Mouse (Mus musculus): Measurements from ENCODE around the gene Slc35g3. TPM values are rescaled to one million over a fixed set of nuclear protein-coding genes. Genes with fewer than 3 reads are reported as not detected.
A peak's percentile ranks its signal among the peaks of the same experiment; 100 is the strongest.

Gene Slc35g3
- polyA plus RNA-seq, 1 experiment from 2014 or later: not detected

GRCm38 (mm10) chr11:69800138-69800391 is 38.3 kb upstream of the Slc35g3 start:
- peaks cover 50% of the 10 kb centered on the region for H3K4me1 ChIP-seq (replicated peaks; ENCODE audit: insufficient read depth, low read length)

GRCm38 (mm10) chr11:69799394-69800137 is 37.8 kb upstream of the Slc35g3 start:
- Histone ChIP-seq H3K27ac (no peak overlapping the region), H3K4me2 (ENCODE audit: low read length) (peak overlapping the region; percentile 93), H3K9ac (ENCODE audit: low read depth, low read length) (no peak overlapping the region), H3K27me3 (ENCODE audit: insufficient read depth, low read length) (no peaks in the 10 kb centered on the region), H3K36me3 (ENCODE audit: insufficient read depth, low read length) (no peaks in the 10 kb centered on the region), H3K9me3 (replicated peaks; ENCODE audit: low read length) (no peaks in the 10 kb centered on the region), H3K4me1 (replicated peaks; ENCODE audit: insufficient read depth, low read length) (peaks cover 45% of the 10 kb centered on the region), H3K4me3 (replicated peaks; ENCODE audit: low read depth, low read length) (no peak overlapping the region)
- ATAC-seq (replicated peaks; ENCODE audit: low FRiP score, low read depth) (no peak), DNase-seq (ENCODE audit: low spot score) (no peak)
- WGBS: 21% methylated on average over 12 of the region's 12 CpGs
- TF ChIP-seq CTCF (IDR thresholded peaks at IDR 0.05; ENCODE audit: low read depth): no peak

More at GRCm38 (mm10) chr11:69800138-69800391, 38.3 kb upstream of the Slc35g3 start:
- no peak for TF ChIP-seq CTCF (IDR thresholded peaks at IDR 0.05; ENCODE audit: low read depth)
- peak overlapping the region; percentile 47 for H3K4me3 ChIP-seq (replicated peaks; ENCODE audit: low read depth, low read length)
- no peaks in the 10 kb centered on the region for H3K36me3 ChIP-seq (ENCODE audit: insufficient read depth, low read length)
- H3K27me3 ChIP-seq (ENCODE audit: insufficient read depth, low read length): no peaks in the 10 kb centered on the region
- no peaks in the 10 kb centered on the region for H3K9me3 ChIP-seq (replicated peaks; ENCODE audit: low read length)
- ATAC-seq (replicated peaks; ENCODE audit: low FRiP score, low read depth) (no peak), DNase-seq (ENCODE audit: low spot score) (no peak)
- H3K27ac ChIP-seq: no peak overlapping the region
- 3% methylated on average over 11 of the region's 11 CpGs for WGBS
- H3K9ac ChIP-seq (ENCODE audit: low read depth, low read length): peak overlapping the region; percentile 68; the same call in 1 of the 2 replicates
- H3K4me2 ChIP-seq (ENCODE audit: low read length): peak overlapping the region; percentile 93

- Histone ChIP-seq H3K9ac (ENCODE audit: low read depth, low read length) (no peak overlapping the region), H3K27ac (no peak overlapping the region), H3K4me1 (replicated peaks; ENCODE audit: insufficient read depth, low read length) (peaks cover 31% of the 10 kb centered on the region), H3K4me3 (replicated peaks; ENCODE audit: low read depth, low read length) (no peak overlapping the region), H3K9me3 (replicated peaks; ENCODE audit: low read length) (no peaks in the 10 kb centered on the region), H3K27me3 (ENCODE audit: insufficient read depth, low read length) (no peaks in the 10 kb centered on the region), H3K36me3 (ENCODE audit: insufficient read depth, low read length) (no peaks in the 10 kb centered on the region), H3K4me2 (ENCODE audit: low read length) (no peak overlapping the region)
- TF ChIP-seq CTCF (IDR thresholded peaks at IDR 0.05; ENCODE audit: low read depth): no peak
- no peak for ATAC-seq (replicated peaks; ENCODE audit: low FRiP score, low read depth)
- 83% methylated on average over 7 of the region's 7 CpGs for WGBS
- no peak for DNase-seq (ENCODE audit: low spot score)
Observed at GRCm38 (mm10) chr11:69797924-69798323, 36.2 kb upstream of the Slc35g3 start.

- peak overlapping the region; percentile 50 for H3K4me3 ChIP-seq (replicated peaks; ENCODE audit: low read depth, low read length)
- WGBS: 2% methylated on average over 13 of the region's 13 CpGs
- peaks cover 18% of the 10 kb centered on the region for H3K4me1 ChIP-seq (replicated peaks; ENCODE audit: insufficient read depth, low read length)
- H3K36me3 ChIP-seq (ENCODE audit: insufficient read depth, low read length): no peaks in the 10 kb centered on the region
- TF ChIP-seq CTCF (IDR thresholded peaks at IDR 0.05; ENCODE audit: low read depth): no peak
- H3K9ac ChIP-seq (ENCODE audit: low read depth, low read length): peak overlapping the region; percentile 67; the same call in 1 of the 2 replicates
- ATAC-seq (replicated peaks; ENCODE audit: low FRiP score, low read depth) (no peak), DNase-seq (ENCODE audit: low spot score) (no peak)
- no peaks in the 10 kb centered on the region for H3K27me3 ChIP-seq (ENCODE audit: insufficient read depth, low read length)
- no peaks in the 10 kb centered on the region for H3K9me3 ChIP-seq (replicated peaks; ENCODE audit: low read length)
- no peak overlapping the region for H3K27ac ChIP-seq
- peak overlapping the region; percentile 95 for H3K4me2 ChIP-seq (ENCODE audit: low read length)
Observed at GRCm38 (mm10) chr11:69795983-69796435, 34.2 kb upstream of the Slc35g3 start.

- DNase-seq (ENCODE audit: low spot score) (peak; percentile 99), ATAC-seq (replicated peaks; ENCODE audit: low FRiP score, low read depth) (peak; percentile 96)
- no peak; the same call in 1 of the 2 replicates for TF ChIP-seq CTCF (IDR thresholded peaks at IDR 0.05; ENCODE audit: low read depth)
Observed at GRCm38 (mm10) chr11:69795168-69795982, 33.6 kb upstream of the Slc35g3 start, which contains the start of gene Chrnb1. Gene Chrnb1, minus strand, starts transcription at chr11:69795943.

GRCm38 (mm10) chr11:69793429-69793828 is 31.7 kb upstream of the Slc35g3 start:
- no peaks in the 10 kb centered on the region for H3K9me3 ChIP-seq (replicated peaks; ENCODE audit: low read length)
- WGBS: 57% methylated on average over 5 of the region's 5 CpGs
- no peak overlapping the region for H3K9ac ChIP-seq (ENCODE audit: low read depth, low read length)
- no peaks in the 10 kb centered on the region for H3K27me3 ChIP-seq (ENCODE audit: insufficient read depth, low read length)
- ATAC-seq (replicated peaks; ENCODE audit: low FRiP score, low read depth) (no peak), DNase-seq (ENCODE audit: low spot score) (no peak)
- TF ChIP-seq CTCF (IDR thresholded peaks at IDR 0.05; ENCODE audit: low read depth): no peak
- H3K4me1 ChIP-seq (replicated peaks; ENCODE audit: insufficient read depth, low read length): 0 out of 2 replicates have a peak, but pooled peaks cover 7% of the 10 kb centered on the region
- no peak overlapping the region for H3K4me3 ChIP-seq (replicated peaks; ENCODE audit: low read depth, low read length)
- H3K27ac ChIP-seq: no peak overlapping the region
- H3K36me3 ChIP-seq (ENCODE audit: insufficient read depth, low read length): no peaks in the 10 kb centered on the region
- H3K4me2 ChIP-seq (ENCODE audit: low read length): no peak overlapping the region

More at GRCm38 (mm10) chr11:69795168-69795982, 33.6 kb upstream of the Slc35g3 start, which contains the start of gene Chrnb1:
- no peaks in the 10 kb centered on the region for H3K36me3 ChIP-seq (ENCODE audit: insufficient read depth, low read length)
- peaks cover 13% of the 10 kb centered on the region for H3K4me1 ChIP-seq (replicated peaks; ENCODE audit: insufficient read depth, low read length)
- H3K9me3 ChIP-seq (replicated peaks; ENCODE audit: low read length): no peaks in the 10 kb centered on the region
- peak within 1 kb of the TSS; percentile 67 for H3K9ac ChIP-seq (ENCODE audit: low read depth, low read length)
- H3K4me3 ChIP-seq (replicated peaks; ENCODE audit: low read depth, low read length): peak within 1 kb of the TSS; percentile 50
- H3K27ac ChIP-seq: peak within 1 kb of the TSS; percentile 54
- H3K27me3 ChIP-seq (ENCODE audit: insufficient read depth, low read length): no peaks in the 10 kb centered on the region
- 1% methylated on average over 52 of the region's 52 CpGs for WGBS
- peak within 1 kb of the TSS; percentile 95 for H3K4me2 ChIP-seq (ENCODE audit: low read length)

All from kidney, postnatal 0 days (tissue).